Mouse (Mus musculus): Measurements from ENCODE around the gene Iqcf4.

Gene Iqcf4

DNA sequence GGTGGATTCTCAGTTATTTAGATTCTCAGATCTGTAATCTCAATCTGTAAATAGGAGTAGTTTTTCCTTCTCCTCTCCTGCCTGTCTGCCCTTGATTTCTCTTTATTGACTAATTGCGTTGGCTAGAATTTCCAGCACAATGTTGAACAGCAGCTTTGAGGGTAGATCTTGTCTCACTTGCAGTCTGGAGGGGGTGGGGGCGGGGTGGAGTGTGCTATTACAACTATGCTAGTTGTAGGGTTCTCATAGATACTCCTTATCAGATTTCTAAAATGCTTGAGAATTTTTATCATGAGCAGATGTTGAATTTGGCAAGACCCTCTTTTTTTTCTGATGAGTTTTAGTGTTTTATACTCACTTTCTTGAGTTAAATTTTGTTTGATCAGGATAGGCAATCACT lies 51.4 kb downstream of the Iqcf4 start:
- in situ Hi-C loops (cut with MboI, MseI): no loop called here

Measured in T-helper 2 cell (primary cell).